Mouse (Mus musculus): ENCODE results near the gene Atp10a. TPM values are rescaled to one million over a fixed set of nuclear protein-coding genes. Genes with fewer than 3 reads are reported as not detected.

Gene Atp10a
- polyA plus RNA-seq, 1 experiment = 2.8 TPM

DNA sequence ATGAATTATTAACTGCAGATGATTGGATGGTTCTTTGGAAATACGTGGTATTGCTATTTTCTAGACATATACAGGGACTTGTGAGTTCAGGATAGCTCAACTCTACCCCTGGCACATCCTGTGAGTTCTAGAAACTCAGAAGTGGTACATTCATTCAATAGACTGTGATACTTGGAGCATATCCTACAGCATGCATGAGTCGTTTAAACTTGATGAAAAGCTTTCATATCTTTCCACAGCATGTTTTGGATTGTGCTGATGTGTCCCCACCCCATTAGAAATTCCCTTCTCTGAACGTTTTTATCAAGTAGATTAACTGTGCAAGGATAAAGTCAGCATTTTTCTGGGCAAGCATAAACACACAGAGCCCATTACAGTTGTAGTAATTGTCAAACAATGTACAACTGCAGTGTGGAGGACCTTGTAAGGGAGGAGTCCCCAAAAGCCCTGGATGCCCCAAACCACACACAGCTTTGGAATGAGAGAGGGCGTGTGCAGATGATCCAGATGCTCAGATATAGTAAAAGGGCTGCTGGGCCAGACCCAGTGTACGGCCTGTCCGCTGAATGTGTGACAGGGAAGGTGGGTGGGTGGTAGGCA is 35.1 kb downstream of the Atp10a start:
- TF ChIP-seq POLR2A (IDR thresholded peaks at IDR 0.05; ENCODE audit: borderline replicate concordance, extremely low read depth, insufficient read depth, insufficient read length, poor library complexity, severe bottlenecking) (no peak), CTCF (IDR thresholded peaks at IDR 0.05; ENCODE audit: borderline replicate concordance, extremely low read depth, insufficient read depth, insufficient read length) (no peak)
- no peak for DNase-seq (ENCODE audit: low read depth)

GRCm38 (mm10) chr7:58692704-58693103 is 36.7 kb downstream of the Atp10a start:
- peak; percentile 31 for DNase-seq (ENCODE audit: low read depth)

GRCm38 (mm10) chr7:58693342-58693741 is 37.4 kb downstream of the Atp10a start:
- TF ChIP-seq POLR2A (IDR thresholded peaks at IDR 0.05; ENCODE audit: borderline replicate concordance, extremely low read depth, insufficient read depth, insufficient read length, poor library complexity, severe bottlenecking) = no peak
- TF ChIP-seq CTCF (IDR thresholded peaks at IDR 0.05; ENCODE audit: borderline replicate concordance, extremely low read depth, insufficient read depth, insufficient read length) = no peak
- DNase-seq (ENCODE audit: low read depth) = peak; percentile 70

More at GRCm38 (mm10) chr7:58692704-58693103, 36.7 kb downstream of the Atp10a start:
- TF ChIP-seq POLR2A (IDR thresholded peaks at IDR 0.05; ENCODE audit: borderline replicate concordance, extremely low read depth, insufficient read depth, insufficient read length, poor library complexity, severe bottlenecking) = no peak
- TF ChIP-seq CTCF (IDR thresholded peaks at IDR 0.05; ENCODE audit: borderline replicate concordance, extremely low read depth, insufficient read depth, insufficient read length) = no peak

- TF ChIP-seq CTCF (IDR thresholded peaks at IDR 0.05; ENCODE audit: borderline replicate concordance, extremely low read depth, insufficient read depth, insufficient read length) (no peak), POLR2A (IDR thresholded peaks at IDR 0.05; ENCODE audit: borderline replicate concordance, extremely low read depth, insufficient read depth, insufficient read length, poor library complexity, severe bottlenecking) (no peak)
- DNase-seq (ENCODE audit: low read depth) = no peak
These were observed 39.7 kb downstream of the Atp10a start for GRCm38 (mm10) chr7:58695661-58696060.

GRCm38 (mm10) chr7:58697092-58697491 is 41.1 kb downstream of the Atp10a start:
- TF ChIP-seq CTCF (IDR thresholded peaks at IDR 0.05; ENCODE audit: borderline replicate concordance, extremely low read depth, insufficient read depth, insufficient read length) (no peak), POLR2A (IDR thresholded peaks at IDR 0.05; ENCODE audit: borderline replicate concordance, extremely low read depth, insufficient read depth, insufficient read length, poor library complexity, severe bottlenecking) (no peak)
- DNase-seq (ENCODE audit: low read depth) = no peak

- no peak for TF ChIP-seq POLR2A (IDR thresholded peaks at IDR 0.05; ENCODE audit: borderline replicate concordance, extremely low read depth, insufficient read depth, insufficient read length, poor library complexity, severe bottlenecking)
- peak; percentile 60 for DNase-seq (ENCODE audit: low read depth)
These were observed 42.9 kb downstream of the Atp10a start for GRCm38 (mm10) chr7:58698738-58699442.

DNA sequence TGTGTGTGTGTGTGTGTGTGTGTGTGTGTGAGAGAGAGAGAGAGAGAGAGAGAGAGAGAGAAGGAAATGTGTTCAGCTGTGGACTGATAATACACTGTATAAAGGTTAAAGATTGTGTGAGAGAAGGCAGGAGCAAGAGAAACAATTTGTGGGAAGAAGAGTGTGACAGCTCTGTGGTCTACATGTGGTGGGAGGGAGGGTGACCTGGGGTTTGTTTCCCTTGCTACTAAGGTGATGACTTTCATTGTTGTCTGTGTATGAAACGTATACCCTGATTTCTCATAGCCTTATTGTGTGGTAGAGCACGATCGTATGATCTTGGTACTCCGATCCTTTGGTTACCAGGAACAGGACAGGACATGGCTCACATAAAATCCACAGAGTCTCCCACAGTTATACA is 45.3 kb downstream of the Atp10a start:
- TF ChIP-seq POLR2A (IDR thresholded peaks at IDR 0.05; ENCODE audit: borderline replicate concordance, extremely low read depth, insufficient read depth, insufficient read length, poor library complexity, severe bottlenecking) (no peak), CTCF (IDR thresholded peaks at IDR 0.05; ENCODE audit: borderline replicate concordance, extremely low read depth, insufficient read depth, insufficient read length) (no peak)
- no peak for DNase-seq (ENCODE audit: low read depth)

GRCm38 (mm10) chr7:58705158-58705557 is 49.2 kb downstream of the Atp10a start:
- TF ChIP-seq POLR2A (IDR thresholded peaks at IDR 0.05; ENCODE audit: borderline replicate concordance, extremely low read depth, insufficient read depth, insufficient read length, poor library complexity, severe bottlenecking) (no peak), CTCF (IDR thresholded peaks at IDR 0.05; ENCODE audit: borderline replicate concordance, extremely low read depth, insufficient read depth, insufficient read length) (no peak)
- DNase-seq (ENCODE audit: low read depth) = no peak

DNA sequence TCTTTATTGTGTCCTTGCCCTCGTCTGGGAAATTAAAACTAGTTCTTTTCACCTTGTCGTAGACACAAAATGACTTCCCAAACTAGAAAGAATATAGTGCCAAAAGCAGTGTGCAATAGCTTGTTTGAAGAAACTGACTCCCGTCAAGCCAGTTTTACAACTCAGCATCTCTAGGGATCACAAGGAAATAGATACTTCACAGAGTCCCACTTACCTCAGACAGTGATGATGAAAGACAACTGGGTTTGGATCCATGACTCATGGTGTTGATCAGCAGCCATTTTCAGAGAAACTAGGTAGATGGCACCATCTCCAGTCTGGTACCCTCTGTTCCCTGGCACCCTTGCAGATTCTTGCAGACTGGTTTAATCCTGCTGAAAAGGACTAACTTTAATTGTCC is 53.3 kb downstream of the Atp10a start:
- no peak for DNase-seq (ENCODE audit: low read depth)
- TF ChIP-seq POLR2A (IDR thresholded peaks at IDR 0.05; ENCODE audit: borderline replicate concordance, extremely low read depth, insufficient read depth, insufficient read length, poor library complexity, severe bottlenecking) (no peak), CTCF (IDR thresholded peaks at IDR 0.05; ENCODE audit: borderline replicate concordance, extremely low read depth, insufficient read depth, insufficient read length) (no peak)

GRCm38 (mm10) chr7:58710312-58710711 is 54.3 kb downstream of the Atp10a start:
- no peak for DNase-seq (ENCODE audit: low read depth)
- TF ChIP-seq CTCF (IDR thresholded peaks at IDR 0.05; ENCODE audit: borderline replicate concordance, extremely low read depth, insufficient read depth, insufficient read length) (no peak), POLR2A (IDR thresholded peaks at IDR 0.05; ENCODE audit: borderline replicate concordance, extremely low read depth, insufficient read depth, insufficient read length, poor library complexity, severe bottlenecking) (no peak)

- TF ChIP-seq CTCF (IDR thresholded peaks at IDR 0.05; ENCODE audit: borderline replicate concordance, extremely low read depth, insufficient read depth, insufficient read length) = no peak
- no peak for TF ChIP-seq POLR2A (IDR thresholded peaks at IDR 0.05; ENCODE audit: borderline replicate concordance, extremely low read depth, insufficient read depth, insufficient read length, poor library complexity, severe bottlenecking)
- no peak for DNase-seq (ENCODE audit: low read depth)
These were observed 55.8 kb downstream of the Atp10a start for GRCm38 (mm10) chr7:58711811-58712210.

GRCm38 (mm10) chr7:58715576-58716144 is 59.7 kb downstream of the Atp10a start:
- no peak for DNase-seq (ENCODE audit: low read depth)
- no peak for TF ChIP-seq POLR2A (IDR thresholded peaks at IDR 0.05; ENCODE audit: borderline replicate concordance, extremely low read depth, insufficient read depth, insufficient read length, poor library complexity, severe bottlenecking)
- no peak for TF ChIP-seq CTCF (IDR thresholded peaks at IDR 0.05; ENCODE audit: borderline replicate concordance, extremely low read depth, insufficient read depth, insufficient read length)

All from brain, embryonic 14.5 days (tissue).